Mouse (Mus musculus): ENCODE data around the gene Gas1. TPM values are rescaled to one million over a fixed set of nuclear protein-coding genes. Genes with fewer than 3 reads are reported as not detected.

Gene Gas1
- total RNA-seq, 2 experiments from 2014 or later, result 11.5 to 11.8 TPM

DNA sequence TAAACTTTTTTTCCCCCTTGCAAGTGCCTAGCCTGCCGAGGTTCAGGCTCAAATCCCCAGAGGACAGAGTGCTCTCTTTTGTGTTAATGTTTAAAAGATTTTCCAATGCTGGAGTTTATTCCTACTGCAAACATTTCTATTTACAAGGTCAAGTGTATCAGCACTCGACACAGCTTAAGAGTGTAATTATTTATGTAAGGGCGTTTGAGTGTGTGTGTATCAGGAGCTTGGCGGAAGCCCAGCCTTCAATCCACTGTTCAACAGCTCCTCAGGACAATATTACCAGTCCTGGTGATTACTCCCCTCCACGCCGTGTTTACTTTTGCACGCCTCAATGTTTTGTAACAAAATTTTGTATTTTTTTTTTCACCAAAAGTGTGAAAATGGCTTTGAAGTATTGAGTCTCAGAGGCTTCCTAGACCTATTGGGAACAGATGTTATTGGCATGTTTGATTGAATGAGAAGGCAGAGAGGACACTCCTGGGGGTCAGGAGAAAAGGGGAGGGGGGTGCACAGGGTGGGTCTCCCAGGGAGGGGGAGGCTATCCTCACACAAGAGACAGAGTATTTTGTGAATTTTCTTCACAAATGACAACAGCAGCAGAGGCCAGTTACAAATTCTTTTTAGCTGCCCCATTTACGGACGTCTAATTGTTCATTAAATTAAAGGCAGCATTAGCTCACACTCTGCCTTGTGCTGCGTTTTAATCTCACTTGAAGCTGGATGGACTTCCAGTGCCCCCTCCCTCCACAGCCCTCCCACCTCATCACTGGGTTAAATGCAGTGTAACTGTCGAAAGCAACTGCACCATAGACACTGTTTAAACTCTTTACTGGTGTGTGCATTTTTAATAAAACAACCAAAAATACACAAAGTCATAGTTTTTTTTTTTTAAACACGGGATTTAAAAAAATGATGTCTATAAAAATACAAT, 3.3 kb downstream of the Gas1 start:
- DNase-seq (ENCODE audit: low spot score in 2 of 2), result no peak

DNA sequence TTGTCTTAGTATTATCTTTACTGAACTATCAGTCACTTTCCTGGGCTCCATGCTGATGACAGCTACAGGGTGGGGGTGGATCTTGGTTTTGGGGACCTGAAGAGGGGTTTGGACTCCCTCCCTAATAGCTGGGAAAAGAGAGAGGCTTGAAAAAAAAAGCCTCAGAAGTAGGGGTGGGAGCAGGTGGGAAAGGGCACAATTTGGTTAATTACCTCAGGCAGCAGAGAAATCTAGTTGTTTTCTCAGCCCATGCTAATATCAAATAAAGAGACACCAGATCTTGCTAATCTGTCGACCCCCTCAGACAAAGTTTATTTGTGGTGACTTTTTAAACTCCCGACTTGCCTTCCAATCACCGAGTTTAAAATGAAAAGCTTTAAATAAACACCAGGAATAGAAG, 4.0 kb downstream of the Gas1 start:
- DNase-seq (ENCODE audit: low spot score in 2 of 2), result no peak

DNA sequence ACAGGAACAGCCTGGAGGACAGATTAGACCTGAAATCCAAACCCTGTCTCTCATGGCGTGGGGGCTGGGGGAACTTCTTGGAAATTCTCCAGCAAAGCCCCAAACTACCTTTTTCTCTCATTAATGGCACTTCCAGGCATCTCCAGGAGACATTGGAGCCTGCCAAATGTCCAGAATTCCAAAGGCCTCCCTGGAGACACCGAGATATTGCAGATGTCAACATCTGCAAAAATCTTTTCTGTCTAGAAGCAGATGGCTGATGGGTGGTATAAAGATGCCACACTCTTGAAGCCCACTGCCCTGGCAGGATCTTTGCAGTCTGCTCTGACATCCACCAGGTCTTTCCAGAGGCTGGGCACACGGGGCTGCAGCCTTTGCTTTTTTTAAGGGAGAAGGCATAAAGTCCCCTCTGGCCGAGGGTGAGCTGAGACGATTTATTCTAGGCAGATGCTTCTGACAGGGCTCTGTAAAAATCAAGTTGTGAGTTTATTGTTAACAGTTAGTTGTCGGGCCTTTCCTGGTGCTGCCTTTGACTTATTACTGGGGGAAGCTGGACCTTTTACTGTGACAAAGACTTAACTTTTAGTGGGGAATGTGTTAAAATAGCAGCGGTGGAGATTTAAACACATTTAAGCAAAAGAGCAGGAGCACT, 4.7 kb downstream of the Gas1 start:
- DNase-seq (ENCODE audit: low spot score in 2 of 2), result no peak

- DNase-seq (ENCODE audit: low spot score in 2 of 2), result no peak
Measured at GRCm38 (mm10) chr13:60171781-60172180, 5.4 kb downstream of the Gas1 start.

GRCm38 (mm10) chr13:60170898-60171715, 6.1 kb downstream of the Gas1 start:
- no peak for DNase-seq (ENCODE audit: low spot score in 2 of 2)

- DNase-seq (ENCODE audit: low spot score in 2 of 2), result no peak
Measured at GRCm38 (mm10) chr13:60169026-60169425, 8.1 kb downstream of the Gas1 start.

GRCm38 (mm10) chr13:60156294-60157126, 20.7 kb downstream of the Gas1 start:
- no peak for DNase-seq (ENCODE audit: low spot score in 2 of 2)

DNA sequence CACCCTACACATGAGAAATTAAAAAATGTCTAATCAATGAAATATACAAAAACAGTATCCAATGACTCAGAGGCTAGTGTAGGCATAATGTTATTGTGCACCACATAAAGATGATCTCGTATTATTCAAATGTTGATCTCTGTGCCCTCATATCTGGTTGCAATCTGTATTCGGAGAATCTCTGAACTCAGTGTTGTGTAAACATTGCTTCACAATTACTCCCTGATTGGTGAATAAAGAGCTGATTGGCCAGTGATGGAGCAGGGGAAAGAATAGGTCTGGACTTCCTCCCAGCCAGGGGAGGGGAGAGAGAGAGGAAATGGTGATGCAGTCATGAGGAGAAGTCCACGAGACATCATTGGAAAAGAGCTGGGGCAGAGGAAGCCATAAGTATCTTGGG, 23.0 kb downstream of the Gas1 start:
- DNase-seq (ENCODE audit: low spot score in 2 of 2), result no peak

DNA sequence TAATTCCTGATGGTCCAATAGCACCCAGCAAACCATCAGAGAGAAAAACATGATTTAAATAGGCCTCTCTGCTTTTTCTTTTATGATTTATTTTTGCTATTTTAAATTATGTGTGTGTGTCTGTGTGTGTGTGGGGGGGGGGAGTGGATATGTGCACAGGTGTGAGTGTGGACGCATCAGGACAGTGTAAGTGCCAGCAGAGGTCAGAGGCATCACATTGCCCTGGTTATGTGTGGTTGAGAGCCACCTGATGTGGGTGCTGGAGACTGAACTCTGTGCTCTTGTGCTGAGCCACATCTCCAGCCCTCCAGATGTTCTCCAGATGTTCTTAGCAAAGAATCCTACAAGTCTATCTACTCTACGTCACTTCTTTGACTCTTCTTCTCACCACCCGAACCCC, 28.9 kb downstream of the Gas1 start:
- no peak for DNase-seq (ENCODE audit: low spot score in 2 of 2)

DNA sequence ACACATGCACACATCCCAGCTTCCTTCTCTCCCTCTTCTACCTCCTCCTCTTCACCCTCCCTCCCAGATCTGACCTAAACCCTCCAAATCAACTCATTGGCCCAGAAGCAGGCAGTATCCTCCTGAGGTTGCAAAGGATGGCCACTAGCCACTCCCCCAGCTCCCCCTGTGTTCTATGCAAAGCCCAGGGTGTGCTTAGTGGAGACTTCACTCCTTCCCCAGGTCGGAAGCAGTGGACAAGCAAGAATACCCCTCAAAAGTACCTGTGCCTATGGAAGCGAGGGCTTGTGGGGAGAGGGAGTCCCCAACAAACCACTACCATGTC, 29.3 kb downstream of the Gas1 start:
- no peak for DNase-seq (ENCODE audit: low spot score in 2 of 2)

DNA sequence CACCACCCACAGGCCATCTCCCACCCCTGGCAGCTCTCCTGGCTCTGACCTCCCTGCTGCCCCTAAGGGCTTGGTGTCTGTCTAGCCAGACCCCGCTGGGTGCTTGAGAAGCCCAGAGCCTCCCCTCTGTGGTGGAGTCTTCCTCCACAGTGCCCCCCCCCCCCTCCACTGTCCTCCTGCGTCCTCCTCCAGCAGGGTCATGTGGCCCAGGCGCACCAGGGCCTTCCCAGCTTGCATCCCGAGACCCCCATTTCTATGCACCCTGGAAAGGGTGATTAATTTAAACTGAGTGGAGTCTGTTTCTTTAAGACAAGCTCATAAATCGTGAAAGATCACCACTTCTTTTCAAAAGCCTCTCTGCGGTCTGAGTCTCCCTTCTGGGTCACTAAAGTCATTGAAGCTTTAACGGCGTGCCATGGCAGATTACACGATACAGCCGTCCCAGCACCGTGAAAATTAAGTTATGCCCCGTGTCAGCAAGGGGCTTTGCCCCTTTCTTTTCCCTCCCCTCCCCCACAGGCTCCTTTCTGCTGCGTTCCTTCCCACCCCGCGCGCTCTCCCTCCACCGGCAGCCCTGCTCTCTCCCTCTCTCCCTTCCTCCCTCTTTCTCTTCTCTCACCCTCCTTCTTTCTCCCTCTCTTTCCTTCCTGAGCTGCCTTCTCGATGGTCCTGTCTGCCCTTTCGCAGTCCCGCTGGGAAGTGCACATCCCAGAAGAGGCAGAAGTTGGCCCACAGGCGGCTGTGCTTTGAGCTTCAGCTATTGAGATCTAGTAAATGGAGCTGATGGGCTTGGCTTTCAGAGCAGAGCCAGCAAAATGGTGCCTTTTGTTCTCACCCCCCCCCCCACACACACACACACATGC, 29.9 kb downstream of the Gas1 start:
- DNase-seq (ENCODE audit: low spot score in 2 of 2), result peak in 1 of 2 experiments; percentile 31

- DNase-seq (ENCODE audit: low spot score in 2 of 2), result no peak
Measured at GRCm38 (mm10) chr13:60146231-60146630, 30.9 kb downstream of the Gas1 start.

- DNase-seq (ENCODE audit: low spot score in 2 of 2), result no peak
Measured at GRCm38 (mm10) chr13:60136962-60137361, 40.2 kb downstream of the Gas1 start.

GRCm38 (mm10) chr13:60134439-60134799, 42.7 kb downstream of the Gas1 start:
- no peak for DNase-seq (ENCODE audit: low spot score in 2 of 2)

DNA sequence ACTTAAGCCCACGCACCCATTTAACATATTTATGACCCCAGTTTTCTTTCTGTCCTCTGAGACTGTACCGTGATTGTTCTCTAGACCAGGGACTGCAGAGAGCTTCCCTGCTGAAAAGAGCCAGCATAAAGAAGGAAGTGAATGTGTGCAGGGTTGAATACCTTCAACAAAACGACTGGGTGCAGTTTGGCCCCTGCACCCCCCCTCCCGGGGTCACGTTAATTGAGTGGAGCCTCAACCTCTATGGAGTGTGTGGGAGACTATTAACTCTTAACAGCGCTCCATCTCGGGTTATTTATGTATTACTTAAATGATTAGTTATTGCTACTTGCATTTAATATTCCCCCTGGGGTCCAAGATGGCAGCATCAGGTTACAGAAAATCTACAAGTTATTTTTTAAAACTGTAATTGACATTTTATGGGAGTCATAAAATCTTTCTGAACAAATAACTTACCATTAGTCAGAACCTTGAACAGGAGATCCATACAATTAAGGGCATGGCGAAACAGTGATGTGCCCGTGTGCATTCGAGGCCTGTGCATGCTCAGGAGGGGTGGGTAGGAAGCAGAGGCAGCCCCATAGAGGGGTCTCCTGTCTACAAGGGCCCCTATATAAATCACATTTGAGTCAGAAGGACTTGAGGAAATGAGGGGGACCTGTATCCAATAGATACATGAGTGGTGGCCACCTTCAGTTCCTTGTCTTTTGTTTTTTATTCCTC, 43.3 kb downstream of the Gas1 start:
- no peak for DNase-seq (ENCODE audit: low spot score in 2 of 2)

GRCm38 (mm10) chr13:60131771-60132170, 45.4 kb downstream of the Gas1 start:
- no peak for DNase-seq (ENCODE audit: low spot score in 2 of 2)

DNA sequence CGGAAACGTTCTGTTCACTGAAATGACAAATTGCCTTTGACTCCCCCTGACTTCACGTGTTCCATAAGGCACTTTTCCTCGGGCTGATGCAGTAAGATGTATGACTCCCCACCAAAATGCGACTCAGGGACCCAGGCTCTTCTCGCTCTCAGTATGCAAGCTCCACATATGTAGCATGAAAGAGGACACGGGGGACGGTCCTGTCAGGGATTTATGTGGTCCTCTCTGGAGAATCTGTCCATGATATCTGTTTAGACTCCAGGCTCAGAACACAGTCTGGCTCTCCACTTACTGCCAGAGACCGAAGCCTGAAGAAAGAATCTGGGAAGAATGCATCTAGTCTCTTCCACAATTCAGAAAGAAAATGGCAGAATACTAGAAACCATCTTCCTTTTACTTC, 47.6 kb downstream of the Gas1 start:
- DNase-seq (ENCODE audit: low spot score in 2 of 2), result no peak

DNA sequence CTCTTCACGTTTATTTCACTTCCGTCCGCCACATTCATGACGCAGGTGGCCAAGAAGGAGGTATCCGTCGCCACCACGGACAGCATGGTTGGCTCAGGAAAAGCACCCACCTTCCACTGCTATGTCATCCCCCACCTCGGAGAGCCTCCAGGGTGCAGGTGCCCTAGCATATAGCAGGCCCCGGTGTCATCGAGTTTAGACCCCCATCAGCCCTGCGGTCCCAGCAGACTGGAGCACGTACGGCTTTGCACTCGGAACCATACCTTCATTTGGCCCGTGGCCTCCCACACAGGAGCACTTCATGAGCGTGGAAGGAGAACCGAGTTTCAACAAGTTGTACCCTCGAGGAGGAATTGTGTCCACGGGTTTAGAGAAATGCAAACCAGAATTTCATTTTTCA, 50.8 kb downstream of the Gas1 start:
- DNase-seq (ENCODE audit: low spot score in 2 of 2), result no peak

Measured in layer of hippocampus, postnatal 14 days (tissue).